Mouse (Mus musculus) heart, postnatal 36 days (tissue): ENCODE data around the gene Olfr435. TPM values are rescaled to one million over a fixed set of nuclear protein-coding genes. Genes with fewer than 3 reads are reported as not detected.
"Not testable (repeated sequence)": the region's sequence is repeated elsewhere in the genome, so short reads cannot be mapped to it uniquely, and the experiment has no call there.

Experiments
- DNase-seq, 2 experiments: peaks; one replicate each; pipeline ENCODE4 v3.0.0; 2021 to 2022
- intact Hi-C: fragments of 180-260 bp; cut with DNase I; formaldehyde crosslinking; loops from one replicate; pipeline ENCODE4 v1.15.1; 2025
- total RNA-seq, 2 experiments: library from RNA; stranded (reverse); gene quantifications; 2 replicates each; pipeline ENCODE4 v1.2.3; 2021

Olfr435 gene
- total RNA-seq, result not detected

DNA sequence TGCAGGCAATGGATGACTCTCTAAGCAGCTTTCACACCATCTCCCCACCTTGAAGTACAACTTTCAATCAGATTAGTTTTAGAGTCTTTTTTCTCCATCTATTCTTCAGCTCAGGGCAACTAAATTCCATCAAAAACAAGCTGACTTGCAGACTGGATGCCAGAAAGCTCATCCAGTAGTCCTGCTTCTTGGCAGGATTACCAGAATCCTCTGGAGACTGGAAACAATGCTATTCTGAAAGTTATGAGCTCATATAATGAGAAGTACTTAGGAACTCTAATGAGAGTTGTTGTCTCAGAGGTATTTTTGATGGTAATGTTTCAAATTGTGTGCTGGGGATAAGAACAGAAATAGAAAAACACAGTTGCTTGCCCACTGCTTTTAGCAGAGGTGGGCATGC is at the start of gene Olfr435:
TSS of gene Olfr435 (plus strand) at position 366 of the 400 bp plus-strand sequence.
- no peak for DNase-seq
- intact Hi-C loops, result no loop called here

DNA sequence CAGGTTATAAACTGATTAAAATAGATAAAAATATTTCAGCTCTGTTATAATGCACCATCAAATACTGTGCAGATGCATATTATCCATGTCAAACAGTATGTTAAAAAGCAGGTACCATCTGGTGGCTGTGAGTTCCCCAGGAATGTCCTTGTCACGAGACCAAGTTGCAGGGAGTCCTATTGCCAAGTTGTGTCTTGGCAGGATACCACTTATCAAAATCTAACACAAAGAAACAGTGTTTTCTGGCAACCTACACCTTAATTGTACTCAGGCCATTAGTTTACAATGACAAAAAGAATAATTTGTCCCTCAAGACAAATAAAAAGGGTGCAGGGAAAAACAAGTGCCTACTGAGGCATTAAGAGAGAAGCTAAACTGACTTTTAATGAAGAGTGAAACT is 37.4 kb upstream of the Olfr435 start:
- DNase-seq, result no peak
- intact Hi-C loops, result no loop called here

DNA sequence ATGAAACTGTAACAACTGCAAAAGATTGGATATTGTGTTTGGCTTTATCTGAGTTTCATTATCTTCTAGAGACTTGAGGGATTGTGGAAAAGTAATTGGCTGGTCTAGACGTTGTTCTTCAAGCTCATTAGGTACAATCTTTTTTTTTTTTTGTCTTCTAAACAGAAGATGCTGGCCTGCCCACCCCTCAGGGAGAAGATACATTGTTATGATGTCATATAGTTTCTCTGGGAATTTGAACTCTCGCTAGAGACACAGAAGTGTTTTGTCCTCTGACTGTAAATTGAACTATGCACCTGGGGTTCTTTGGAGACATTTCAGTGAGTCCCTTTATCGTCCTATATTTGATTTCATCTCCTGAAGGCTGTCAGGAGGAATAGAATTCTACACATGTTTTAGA is 34.0 kb upstream of the Olfr435 start, which contains the start of gene Olfr437:
TSS of gene Olfr437 (plus strand) at position 301 of the 400 bp plus-strand sequence.
- intact Hi-C loops, result no loop called here
- DNase-seq, result no peak

DNA sequence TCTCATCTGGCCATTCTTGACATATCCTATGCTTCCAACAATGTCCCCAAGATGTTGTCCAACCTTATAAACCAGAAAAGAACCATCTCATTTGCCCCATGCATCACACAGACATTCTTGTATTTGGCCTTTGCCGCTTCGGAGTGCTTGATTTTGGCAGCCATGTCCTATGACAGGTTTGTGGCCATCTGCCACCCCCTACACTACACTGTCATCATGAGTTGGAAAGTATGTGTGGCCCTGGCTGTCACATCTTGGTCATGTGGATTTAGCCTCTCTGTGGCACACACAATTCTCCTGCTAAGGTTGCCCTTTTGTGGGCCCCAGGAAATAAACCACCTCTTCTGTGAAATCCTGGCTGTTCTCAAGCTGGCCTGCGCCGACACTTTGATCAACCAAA is 29.7 kb upstream of the Olfr435 start:
- intact Hi-C loops, result no loop called here
- no peak for DNase-seq

DNA sequence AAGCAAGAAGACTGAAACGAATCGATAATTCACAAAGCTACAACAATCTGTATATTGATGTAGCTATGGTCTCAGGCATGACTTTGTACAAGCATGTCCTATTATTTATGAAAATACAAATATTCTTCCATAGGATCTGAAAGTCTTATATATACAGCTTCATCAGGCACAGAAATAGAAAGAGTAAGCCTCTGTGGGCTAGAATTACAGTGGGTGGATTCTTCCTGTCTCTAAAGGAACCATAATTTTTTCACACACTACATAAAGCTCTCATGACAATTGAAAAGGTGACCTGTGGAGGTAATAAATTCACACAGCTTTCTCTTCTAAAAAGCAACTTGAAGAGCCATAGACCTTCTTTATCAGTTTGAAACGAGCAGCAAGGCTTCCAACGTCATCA is 25.1 kb upstream of the Olfr435 start, which contains the start of gene Olfr13:
TSS of gene Olfr13 (plus strand) at position 301 of the 400 bp plus-strand sequence.
- DNase-seq, result no peak
- intact Hi-C loops, result no loop called here

DNA sequence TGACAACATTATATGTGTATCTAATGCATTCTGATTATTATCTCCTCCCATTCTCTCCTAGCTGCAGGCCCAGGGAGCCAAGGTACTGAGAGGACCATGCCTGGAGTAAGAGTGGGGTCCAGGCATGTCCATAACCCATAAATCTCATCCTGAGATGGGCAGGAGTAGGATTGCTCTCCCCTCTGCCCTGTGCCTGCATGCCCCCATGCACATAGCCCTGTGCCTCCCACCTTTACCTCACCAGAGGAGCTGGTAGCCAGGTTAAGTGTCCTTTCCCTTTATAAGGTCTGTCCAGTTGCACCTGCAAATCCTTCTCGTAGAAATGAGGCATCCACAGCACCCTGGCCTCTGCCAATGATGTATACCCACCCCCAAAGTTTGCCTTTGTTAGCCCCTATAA is 18.8 kb upstream of the Olfr435 start:
- intact Hi-C loops, result no loop called here
- no peak for DNase-seq

DNA sequence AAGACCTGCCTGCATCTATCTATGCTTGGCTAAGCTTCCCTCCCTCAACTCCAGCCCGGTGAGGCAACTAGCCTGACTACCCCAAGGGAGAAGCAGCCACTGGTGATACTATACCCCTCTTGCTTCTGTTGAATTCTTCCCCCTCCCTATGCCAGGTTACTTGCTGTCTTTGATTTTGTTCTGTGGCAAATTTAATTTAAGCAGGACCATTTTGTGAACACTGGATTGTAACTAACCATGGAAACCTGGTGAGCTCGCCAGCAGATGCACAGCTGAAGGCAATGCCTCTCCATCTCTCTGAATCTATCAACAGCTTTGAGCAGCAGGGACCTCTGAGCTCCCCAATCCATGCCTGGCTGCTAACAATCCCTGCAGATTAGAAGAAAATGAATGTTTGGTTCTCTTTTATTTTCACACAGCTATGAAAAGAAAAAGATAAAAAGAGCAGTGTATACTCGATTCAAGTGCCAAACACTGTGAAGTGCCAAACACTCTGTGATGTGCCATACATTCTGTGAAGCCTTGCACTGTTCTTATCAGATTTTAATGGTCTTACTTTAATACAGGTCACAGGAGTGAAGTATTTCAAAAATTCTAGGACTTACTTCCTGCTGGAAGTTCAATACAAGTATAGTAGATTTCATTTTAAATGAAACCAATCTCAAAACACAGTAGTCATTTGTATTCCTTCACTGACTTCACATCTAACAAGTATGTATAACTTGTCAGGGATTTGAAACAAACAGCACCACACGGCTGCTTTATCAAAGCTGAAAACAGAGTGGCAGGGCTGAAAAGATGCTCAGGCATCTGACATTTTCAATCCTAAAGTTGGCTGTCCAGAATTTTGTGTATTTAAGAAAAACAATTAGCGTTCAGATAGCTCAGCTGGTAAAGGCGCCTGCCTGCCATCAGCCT is 18.1 kb upstream of the Olfr435 start:
- DNase-seq, result no peak
- intact Hi-C loops, result no loop called here

DNA sequence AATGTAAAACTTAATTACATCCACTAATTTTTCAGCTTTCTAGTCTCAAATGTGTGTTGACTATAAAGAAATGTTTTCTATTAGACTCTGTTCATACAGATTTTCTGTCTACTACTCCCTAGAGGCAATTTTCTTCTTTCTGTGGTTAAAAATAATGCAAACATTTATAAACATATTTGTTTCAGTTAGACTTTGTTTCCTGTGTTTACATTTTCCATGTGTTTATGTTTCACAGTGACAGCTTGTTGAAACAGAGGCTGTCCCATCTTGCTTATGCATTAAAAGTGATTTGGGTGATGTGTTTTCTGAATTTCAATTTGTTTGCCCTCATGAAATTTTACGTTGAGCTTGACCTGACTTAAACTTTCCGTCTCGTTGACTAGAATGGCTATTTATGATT is 6.0 kb upstream of the Olfr435 start:
- intact Hi-C loops, result no loop called here
- no peak for DNase-seq

DNA sequence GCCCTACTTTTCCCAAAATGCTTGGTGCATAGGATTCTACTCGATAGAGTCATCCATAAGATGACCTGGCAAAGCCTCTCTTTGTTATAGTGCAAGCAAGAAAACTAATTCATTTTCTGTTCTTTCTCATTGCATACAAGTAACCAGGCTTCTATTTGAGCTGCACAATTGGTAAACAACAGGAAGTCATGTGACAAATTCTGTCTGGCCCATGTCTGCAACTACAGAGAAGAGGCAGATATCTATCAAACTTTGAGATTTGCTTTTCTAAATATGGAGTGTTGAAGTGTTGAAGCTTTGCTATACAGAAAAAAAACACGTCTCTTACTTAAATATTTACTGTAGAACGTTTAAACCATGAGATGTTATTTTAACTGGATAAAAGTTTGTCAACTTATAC is 1.1 kb downstream of the Olfr435 start:
- intact Hi-C loops, result no loop called here
- DNase-seq, result no peak

DNA sequence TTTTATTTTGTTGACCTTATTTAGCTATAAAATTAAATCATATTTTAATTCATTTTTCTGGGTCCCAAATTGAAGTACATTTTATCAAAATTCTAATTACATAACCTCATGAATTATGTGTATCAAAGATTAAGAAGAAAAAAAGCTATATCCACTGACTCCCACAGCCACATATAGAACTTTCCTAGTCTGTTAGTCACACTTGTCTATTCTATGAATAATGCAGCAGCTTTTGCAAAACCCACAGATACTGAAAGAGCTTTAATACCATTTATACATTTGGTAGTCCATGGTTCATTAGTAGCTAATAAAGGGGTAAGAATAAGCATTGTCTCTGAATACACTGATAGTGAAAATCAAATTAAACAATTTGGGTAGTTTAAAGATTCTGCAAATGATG is 5.8 kb downstream of the Olfr435 start:
- no peak for DNase-seq
- intact Hi-C loops, result no loop called here

DNA sequence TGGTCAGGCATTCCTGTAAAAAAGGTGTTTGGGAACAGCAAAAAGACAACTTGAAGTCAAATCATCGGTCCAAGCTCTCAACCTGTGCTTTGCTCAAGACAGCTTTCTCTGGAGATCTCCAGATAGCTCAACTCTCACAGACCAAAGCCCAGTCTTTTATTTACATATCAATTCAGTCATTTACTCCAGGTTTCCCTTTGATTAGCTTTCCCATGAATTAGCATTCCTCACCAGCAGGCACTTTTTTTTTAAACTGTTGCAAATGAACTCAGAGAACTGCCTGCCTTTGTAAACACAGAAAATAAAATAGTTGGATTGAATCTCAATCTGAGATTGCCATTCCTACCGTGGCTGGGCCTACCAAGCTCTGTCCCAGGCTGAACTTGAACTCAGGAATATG is 8.4 kb downstream of the Olfr435 start:
- intact Hi-C loops, result no loop called here
- no peak for DNase-seq

DNA sequence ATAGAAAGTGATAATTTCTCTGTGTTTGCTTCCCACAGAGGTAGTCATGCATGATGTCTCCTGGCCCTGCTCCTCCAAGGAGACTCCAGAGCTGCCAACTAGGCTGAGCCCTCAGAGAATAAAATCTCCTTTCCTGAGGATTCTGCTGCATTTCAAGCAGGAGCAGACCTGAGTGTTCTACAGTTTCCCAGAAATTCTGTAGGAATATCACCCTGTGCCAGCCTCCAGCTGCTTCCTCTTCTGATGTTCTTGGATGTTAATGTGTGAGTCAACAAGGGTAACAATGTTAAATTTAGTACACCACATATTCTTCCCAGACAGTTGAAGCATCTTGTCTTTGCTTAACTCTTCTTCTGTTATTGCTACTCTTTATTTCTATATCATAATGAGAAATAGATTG is 15.9 kb downstream of the Olfr435 start, which contains the start of gene Olfr434:
TSS of gene Olfr434 (plus strand) at position 149 of the 400 bp plus-strand sequence.
- intact Hi-C loops, DNase-seq: not testable (repeated sequence)

DNA sequence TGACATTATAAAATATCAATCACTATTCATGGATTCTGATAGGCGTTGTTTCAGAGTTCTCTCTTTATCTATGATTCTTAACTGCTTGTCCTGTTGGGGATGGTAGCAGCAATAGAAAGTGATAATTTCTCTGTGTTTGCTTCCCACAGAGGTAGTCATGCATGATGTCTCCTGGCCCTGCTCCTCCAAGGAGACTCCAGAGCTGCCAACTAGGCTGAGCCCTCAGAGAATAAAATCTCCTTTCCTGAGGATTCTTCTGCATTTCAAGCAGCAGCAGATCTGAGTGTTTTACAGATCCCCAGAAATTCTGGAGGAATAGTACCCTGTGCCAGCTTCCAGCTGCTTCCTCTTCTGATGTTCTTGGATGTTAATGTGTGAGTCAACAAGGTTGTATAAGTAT is 34.3 kb downstream of the Olfr435 start, which contains the start of gene Olfr47:
TSS of gene Olfr47 (plus strand) at position 275 of the 400 bp plus-strand sequence.
- DNase-seq, intact Hi-C loops: not testable (repeated sequence)

DNA sequence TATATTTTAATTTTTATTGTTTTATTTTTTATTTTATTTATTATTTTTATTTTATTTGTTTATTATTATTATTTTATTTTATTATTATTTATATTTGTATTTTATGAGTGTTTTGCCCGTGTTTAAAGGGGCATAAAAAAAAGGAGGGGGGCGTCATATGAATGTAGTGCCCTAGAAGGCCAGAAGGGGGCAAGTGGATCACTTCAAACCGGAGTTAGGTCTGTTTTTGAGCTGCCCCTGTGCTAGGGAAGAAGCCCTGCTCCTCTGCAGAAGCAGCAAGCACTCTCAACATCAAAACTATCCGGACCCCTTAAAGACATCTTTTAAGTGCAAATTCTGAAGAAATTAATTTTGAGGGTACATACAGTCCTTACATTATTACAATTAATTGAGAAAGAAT is 45.1 kb downstream of the Olfr435 start:
- DNase-seq, result no peak
- intact Hi-C loops, result no loop called here

DNA sequence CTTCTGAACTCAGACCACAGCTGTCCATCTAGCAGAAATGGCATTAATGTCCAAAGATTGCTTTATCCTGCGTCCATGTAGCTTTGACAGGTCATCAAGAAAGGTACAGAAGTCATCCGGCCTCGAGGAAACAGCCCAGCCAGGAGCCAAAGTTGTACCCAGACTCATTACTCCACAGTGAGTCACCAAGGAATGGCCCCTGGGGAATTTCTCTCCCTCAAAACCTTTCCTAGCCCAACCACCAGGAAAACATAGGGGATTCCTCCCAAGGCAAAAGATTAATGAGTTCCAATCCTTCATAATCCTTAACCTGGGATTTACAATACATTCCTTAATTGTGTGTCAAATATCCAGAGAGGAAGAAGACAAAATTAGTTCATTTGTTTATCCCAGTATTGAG is 50.5 kb downstream of the Olfr435 start:
- no peak for DNase-seq
- intact Hi-C loops, result no loop called here

DNA sequence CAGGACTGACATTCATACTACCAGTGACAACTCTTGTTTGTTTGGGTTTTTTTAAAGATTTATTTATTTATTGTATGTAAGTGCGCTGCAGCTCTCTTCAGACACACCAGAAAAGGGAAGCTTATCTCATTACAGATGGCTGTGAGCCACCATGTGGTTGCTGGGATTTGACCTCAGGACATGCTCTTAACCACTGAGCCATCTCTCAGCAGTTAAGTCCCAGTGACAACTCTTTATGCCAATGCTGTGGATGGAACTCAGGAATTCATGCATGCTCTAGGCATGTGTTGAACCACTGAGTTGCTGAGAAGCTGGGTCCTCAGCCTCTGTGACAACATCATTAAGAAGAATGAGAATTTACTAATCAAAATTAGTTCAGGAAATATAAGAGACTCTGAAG is 56.0 kb downstream of the Olfr435 start:
- intact Hi-C loops, result no loop called here
- DNase-seq, result no peak

Other genes with a start within 250 kb of the Olfr435 start
- gene Olfr444, start 248.1 kb upstream of the Olfr435 start, total RNA-seq, result not detected
- not detected for gene Olfr441, start 90.8 kb upstream of the Olfr435 start, total RNA-seq
- gene Olfr237-ps1, start 50.6 kb upstream of the Olfr435 start, total RNA-seq, result not detected
- not detected for gene Olfr437, start 33.9 kb upstream of the Olfr435 start, total RNA-seq
- not detected for gene Olfr13, start 25.0 kb upstream of the Olfr435 start, total RNA-seq
- not detected for gene Olfr434, start 15.9 kb downstream of the Olfr435 start, total RNA-seq
- not detected for gene Olfr47, start 34.4 kb downstream of the Olfr435 start, total RNA-seq
- 10 to 100 TPM; 14.0 to 14.1 TPM for gene Arhgef5, start 68.4 kb downstream of the Olfr435 start, total RNA-seq
- gene Nobox, start 112.4 kb downstream of the Olfr435 start, total RNA-seq, result not detected